Mouse (Mus musculus) liver, adult (tissue): ENCODE data around the gene Spp1.

Experiments
- GATA4 ChIP-seq: IDR thresholded peaks from 2 replicates; pipeline ENCODE4 v1.6.1; 2014; ENCODE audit warnings: mild to moderate bottlenecking, low read length; ENCODE audit not compliant: insufficient replicate concordance

The Spp1 gene

GRCm38 (mm10) chr5:104417028-104417427 lies 17.9 kb upstream of the Spp1 start:
- TF ChIP-seq GATA4: no peak

- no peak for TF ChIP-seq GATA4
Observed at GRCm38 (mm10) chr5:104417721-104418120, 17.2 kb upstream of the Spp1 start.

- no peak for TF ChIP-seq GATA4
Observed at GRCm38 (mm10) chr5:104422039-104422438, 12.9 kb upstream of the Spp1 start.

DNA sequence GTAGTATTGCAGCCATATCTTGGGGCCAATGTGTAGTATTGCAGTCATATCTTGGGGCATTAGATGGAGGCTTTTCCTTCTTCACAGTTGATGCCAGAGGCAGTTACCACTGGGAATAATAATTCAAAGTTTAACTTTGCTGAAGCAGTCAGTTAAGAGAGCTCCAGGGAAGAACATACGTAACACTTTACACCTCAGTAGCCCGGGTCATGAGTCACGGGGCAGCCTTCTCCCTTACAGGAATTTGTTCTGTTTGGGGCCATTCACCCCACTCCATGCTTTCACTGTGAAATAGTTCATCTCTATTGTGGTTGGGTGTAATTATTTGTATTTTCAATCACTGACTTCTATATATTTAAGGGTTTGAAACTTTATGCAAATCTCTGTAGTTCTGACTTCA lies 11.1 kb upstream of the Spp1 start:
- TF ChIP-seq GATA4: no peak

DNA sequence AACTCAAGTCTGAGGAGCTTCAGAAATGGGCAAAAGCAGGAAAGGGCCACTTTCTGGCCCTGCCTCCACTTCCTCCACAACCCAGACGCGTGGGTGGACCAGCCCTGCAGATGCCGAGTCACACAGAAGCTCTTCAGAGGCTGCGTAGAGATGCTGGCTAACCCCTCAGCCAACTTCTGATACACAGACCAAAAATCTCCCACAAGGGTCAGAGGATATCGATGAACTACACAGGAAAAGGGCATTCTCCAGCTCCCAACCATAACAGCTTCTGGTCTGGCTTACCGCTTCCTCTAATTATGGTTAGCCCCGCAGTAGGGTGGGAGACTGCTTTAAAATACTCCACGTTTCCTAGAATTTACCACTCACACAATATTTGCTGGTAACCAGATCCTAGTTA lies 9.0 kb upstream of the Spp1 start:
- TF ChIP-seq GATA4: no peak

DNA sequence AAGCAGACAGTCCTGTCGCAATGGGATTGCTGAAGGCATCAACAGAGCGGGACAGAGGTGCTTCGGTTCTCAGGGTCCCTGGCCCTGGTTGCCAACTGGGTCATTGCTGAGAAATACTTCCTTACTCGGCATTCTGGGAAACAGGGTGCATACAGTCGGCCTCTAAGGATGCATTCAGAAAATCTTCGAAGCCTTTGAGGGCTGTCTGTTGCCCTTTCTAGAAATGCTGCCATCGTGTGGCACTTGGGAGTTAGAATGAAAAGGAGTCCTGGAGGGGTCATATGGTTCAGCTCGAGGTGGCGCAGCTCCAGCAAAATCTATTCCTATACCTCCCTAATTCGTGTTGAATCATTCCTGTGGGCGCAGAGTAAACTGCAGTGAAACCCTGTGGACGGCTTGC lies 2.0 kb upstream of the Spp1 start:
- TF ChIP-seq GATA4: no peak

DNA sequence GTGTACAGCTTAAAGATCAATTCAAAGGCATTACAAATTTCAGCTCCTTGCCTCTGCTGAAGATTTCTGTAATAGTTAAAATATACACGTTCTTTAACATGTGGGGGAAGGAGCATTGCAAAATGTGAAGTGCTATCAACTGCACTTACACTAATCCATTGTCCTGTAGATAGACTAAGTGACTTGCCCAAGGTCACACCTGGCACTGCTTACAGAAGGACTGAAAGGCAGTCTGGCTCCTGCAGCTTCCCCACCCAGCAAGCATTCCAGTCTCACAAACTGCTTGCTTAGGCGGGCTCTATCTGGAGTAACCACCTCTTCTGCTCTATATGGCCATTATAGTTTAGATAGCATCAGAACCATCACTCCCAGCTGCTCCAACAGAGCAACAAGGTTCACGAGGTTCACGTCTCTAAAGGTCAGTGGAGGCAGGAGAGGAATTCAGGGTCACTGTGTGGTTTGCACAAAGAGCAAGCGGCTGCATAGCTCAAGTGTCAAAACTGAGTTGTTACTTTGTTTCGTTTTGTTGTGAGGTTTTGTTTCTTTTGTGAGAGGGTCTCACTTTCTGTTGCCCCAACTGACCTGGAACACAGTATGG lies 851 bp upstream of the Spp1 start:
- no peak for TF ChIP-seq GATA4

DNA sequence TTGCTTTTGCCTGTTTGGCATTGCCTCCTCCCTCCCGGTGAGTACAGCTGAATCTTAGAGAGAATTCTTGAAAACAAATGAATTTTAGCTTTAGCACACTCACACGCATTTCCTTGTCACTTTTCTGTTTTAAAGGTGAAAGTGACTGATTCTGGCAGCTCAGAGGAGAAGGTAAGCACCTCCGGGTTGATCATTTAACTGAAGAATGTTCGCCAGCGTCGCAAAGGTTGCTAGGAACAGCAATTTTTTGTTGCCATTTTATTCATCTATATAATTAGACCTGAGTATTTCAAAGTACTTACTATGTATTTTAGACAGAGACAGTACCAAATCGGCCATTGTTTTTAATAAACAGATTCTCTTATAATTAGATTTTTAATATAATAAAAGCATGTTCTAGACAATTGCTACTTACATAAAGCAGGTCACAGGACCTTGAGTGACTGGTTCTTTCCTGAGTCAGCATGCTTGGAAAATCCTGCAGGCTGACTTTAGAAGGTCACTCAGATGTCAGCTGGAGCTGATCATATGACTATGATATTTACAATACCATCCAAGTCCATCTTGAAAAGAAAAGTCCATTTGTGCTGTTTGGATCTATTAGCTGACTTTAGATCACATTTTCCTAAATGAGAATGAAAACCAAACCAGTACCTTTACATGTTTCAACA lies 1.6 kb downstream of the Spp1 start:
- TF ChIP-seq GATA4: no peak

DNA sequence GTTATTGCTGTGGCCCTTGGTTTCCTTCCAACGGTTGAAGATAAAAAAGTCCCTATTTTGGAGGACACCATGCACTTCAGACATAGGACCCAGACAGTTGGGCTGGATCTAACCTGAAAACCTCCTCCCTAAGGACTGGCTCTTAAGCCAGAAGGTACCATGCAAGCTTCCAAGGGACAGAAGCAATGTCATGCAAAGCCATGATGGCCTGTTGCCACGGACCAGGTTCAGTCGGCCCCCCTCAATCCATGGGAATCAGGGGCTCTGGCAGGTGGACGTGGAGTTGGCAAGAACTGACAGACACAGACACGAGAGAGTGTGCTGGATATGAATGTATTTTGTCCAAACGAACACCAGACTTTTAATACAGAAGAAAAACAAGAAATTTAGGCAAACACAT lies 7.5 kb downstream of the Spp1 start:
- no peak for TF ChIP-seq GATA4

DNA sequence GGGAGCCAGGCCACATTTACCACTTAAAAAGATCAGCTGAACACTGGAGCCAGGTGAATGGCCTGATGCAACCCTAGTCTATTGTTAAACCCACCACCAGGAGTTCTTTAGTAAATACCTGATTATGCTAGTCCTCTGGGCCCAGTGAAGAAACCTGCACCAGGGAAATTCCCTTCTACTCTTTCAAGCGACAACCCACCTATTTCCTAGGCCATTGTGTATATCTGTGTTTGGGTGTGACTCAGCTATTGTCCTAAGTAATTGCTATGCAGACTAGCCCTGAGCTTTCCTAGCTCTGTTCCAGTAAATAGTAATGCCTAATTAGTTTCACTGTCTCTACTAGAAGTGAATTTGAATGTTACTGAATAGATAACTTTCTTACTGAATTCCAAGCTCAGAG lies 7.9 kb downstream of the Spp1 start:
- no peak for TF ChIP-seq GATA4

DNA sequence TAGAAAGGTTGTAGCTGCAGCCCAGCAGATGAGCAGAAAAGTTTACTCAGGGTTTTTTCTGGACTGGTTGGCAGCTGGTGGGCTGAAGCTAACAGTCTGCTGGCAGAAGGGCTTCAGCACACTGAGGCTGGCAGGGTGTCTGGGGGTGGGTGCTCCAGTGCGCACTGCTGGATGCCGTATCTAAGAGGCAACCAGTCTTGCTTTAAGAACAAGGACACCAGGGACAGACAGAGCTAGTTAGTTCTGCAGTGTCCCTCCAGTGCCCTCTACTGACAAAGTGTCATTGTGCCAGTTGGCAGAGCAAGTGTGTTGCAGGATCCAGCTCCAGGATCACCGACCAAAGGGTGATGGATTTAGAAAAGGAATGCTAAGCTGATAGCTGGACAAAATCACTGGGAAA lies 11.2 kb downstream of the Spp1 start:
- TF ChIP-seq GATA4: no peak

DNA sequence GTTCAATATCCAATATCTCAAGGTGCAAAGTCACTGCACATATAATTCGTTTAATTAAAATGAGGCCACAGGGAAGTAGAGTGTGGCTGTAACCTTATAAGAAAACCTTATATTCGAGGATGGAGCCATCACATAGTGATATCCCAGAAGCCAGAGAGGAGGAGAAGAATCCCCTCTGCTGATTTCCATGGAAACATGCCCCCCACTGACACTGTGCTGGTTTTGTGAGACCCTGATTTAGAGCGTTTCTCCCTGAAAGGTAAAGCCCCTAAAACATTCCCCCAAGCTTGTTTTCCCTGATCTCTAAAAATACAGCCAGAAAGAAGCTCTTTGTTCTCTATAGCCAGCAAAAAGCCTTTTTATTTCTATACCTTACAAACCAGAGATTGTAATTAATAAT lies 14.6 kb downstream of the Spp1 start:
- TF ChIP-seq GATA4: no peak

DNA sequence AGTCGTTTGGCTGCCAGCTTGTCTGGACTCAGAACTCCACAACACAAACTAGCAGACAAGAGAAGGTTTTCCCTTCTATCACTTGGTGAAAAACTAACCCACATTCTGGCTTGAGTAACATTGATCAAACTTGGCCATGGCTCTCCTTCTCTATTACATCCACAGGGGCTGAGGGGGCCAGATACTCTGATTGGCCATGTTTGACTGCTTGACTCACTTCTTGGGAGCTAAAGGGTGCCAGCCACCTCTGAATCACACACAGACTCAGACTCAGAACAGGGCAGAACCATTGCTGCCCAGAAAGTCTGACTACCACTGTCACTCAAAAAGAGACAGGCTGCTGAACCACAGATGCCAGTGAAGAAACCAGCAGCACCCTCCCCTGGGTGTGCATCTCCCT lies 18.2 kb downstream of the Spp1 start:
- no peak for TF ChIP-seq GATA4

DNA sequence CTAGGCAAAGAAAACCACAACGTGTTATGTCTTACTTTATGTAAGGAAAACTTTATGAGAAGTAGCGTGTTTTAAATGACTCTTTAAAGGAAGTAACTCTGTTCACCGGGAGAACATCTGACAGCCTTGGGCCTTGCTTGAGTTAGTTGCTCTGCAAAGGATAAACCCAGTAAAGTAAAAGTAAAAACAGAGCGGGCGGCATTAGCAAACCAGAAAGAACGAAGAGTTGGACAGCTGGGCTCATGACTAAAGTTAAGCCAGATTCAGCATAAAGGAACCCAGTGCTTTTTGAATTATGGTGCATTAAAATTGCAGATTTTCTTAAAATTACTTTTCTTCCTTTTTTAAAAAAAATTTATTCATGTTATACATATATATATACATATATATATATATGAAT lies 19.6 kb downstream of the Spp1 start:
- no peak for TF ChIP-seq GATA4

- TF ChIP-seq GATA4: no peak
Observed at GRCm38 (mm10) chr5:104458832-104459705, 24.2 kb downstream of the Spp1 start, which contains the start of gene Pkd2. Gene Pkd2 (plus strand): TSS chr5:104459450.
